Mouse (Mus musculus) brain, embryonic 14.5 days (tissue): ENCODE data around the gene Itga1. TPM values are rescaled to one million over a fixed set of nuclear protein-coding genes. Genes with fewer than 3 reads are reported as not detected.

Source experiments
- DNase-seq: peaks from one replicate; pipeline ENCODE4 v3.0.0-alpha.2; 2011; ENCODE audit warnings: low read depth
- CTCF ChIP-seq: fragments of 200-500 bp; IDR thresholded peaks from 2 replicates; pipeline ENCODE4 v1.5.1; 2012; ENCODE audit warnings: inconsistent platforms, mild to moderate bottlenecking, moderate library complexity, borderline replicate concordance; ENCODE audit not compliant: insufficient read depth, insufficient read length; ENCODE audit errors: extremely low read depth
- POLR2A ChIP-seq: fragments of 200-500 bp; IDR thresholded peaks from 2 replicates; pipeline ENCODE4 v1.6.1; 2012; ENCODE audit warnings: mild to moderate bottlenecking, inconsistent platforms, borderline replicate concordance; ENCODE audit not compliant: poor library complexity, insufficient read depth, insufficient read length, severe bottlenecking; ENCODE audit errors: extremely low read depth
- polyA plus RNA-seq: library from polyadenylated mRNA; depleted of rRNA; stranded (reverse); fragments of >200 nt; gene quantifications from 2 replicates; pipeline ENCODE4 v1.2.3, GENCODE M21; 2012

Gene Itga1
- polyA plus RNA-seq, 1 experiment = 3.8 TPM

DNA sequence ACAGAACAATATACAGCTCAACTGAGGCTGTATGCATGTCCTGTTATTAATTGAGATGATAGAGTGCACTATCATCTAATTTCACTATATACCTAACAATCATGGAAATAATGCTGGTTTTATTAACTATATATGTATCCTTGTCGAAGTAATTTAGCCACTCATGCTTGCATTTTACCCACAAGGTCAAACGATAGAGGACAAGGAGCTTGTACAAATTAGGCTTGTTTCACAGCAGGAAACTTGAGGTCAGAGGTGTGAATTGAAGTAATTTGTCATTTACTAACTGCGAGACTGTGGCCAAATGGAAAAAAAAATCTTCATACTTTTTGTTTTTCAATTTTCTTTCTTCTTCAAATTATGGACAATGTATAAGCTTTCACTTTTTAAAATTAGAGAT lies 3.5 kb downstream of the Itga1 start:
- TF ChIP-seq POLR2A (no peak), CTCF (no peak)
- DNase-seq = no peak

DNA sequence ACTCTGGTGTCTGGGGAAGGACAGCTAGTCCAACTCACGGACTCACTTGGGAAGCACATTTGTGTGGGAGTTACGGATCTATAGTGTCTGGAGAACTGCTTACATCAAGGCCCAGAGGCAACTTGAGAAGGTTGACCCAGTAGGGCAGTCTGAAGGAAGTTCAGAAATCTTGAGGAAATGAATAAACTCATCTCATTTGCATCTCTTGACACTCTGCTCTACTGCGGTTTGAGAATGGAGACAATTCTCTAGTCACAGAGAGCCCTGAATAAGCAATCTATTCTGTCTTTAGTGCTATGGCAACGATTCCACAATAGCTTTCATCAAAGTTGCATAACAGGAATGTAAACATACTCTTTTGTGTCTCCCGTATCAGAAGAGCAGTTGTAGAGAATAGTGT lies 4.8 kb downstream of the Itga1 start:
- DNase-seq = no peak
- TF ChIP-seq POLR2A = no peak
- TF ChIP-seq CTCF = no peak

DNA sequence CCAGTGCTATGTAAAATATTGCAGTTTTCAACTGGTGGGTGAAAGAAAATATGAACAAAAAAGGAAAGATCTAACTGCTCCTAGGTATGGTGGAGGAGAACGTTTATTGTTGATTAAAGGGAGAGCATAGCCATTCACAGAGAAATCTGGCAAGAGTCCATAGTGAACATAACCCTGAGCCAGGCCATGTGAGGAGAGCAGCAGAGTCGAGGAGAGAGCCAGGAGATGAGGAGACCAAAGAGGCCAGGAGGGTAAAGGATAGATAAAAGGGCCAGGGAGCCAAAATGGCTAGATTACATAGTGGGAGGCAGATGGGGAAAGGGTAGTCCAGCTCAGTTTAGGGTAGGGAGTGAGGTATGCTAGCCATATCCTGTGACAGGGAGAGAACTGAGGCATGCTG lies 5.5 kb downstream of the Itga1 start:
- TF ChIP-seq POLR2A = no peak
- no peak for TF ChIP-seq CTCF

DNA sequence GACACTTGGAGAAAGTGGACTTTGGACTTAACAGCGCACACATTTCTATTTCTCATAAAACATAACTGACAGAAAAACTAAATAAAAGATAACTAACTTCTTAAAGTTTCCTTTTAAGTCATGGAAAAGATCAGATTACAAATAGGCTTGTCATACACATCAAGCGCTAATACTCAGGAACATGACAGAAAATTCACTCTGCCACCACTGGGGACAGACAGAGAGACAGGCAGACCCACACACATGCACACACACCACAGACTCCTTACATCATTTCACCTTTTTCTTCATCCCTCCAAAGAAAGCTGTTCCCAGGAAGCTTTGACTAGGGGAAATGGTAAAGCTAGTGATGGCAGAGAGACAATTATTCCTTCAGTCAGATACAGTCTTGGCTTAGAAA lies 6.4 kb downstream of the Itga1 start:
- no peak for TF ChIP-seq CTCF
- no peak for TF ChIP-seq POLR2A
- no peak for DNase-seq

More for the DNA sequence above, 5.5 kb downstream of the Itga1 start:
- no peak for DNase-seq

DNA sequence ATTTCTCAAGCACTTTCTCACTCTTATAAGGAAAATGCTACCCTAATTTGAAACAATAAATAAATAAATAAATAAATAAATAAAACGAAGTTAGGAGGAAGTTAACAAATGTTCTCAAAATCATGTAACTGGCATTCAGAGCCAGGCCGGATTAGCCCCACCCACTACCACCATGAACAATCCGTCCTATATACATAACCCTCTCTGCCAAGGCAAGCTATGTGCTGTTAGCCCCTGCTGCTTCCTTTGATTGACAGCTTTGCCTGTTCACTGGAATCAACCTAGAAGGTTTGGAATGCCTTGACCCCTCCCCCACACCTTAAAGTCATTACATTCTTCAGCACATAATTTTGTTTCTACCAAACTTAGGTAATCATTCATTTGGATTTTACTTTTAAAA lies 10.3 kb downstream of the Itga1 start:
- no peak for TF ChIP-seq POLR2A
- no peak for TF ChIP-seq CTCF

DNA sequence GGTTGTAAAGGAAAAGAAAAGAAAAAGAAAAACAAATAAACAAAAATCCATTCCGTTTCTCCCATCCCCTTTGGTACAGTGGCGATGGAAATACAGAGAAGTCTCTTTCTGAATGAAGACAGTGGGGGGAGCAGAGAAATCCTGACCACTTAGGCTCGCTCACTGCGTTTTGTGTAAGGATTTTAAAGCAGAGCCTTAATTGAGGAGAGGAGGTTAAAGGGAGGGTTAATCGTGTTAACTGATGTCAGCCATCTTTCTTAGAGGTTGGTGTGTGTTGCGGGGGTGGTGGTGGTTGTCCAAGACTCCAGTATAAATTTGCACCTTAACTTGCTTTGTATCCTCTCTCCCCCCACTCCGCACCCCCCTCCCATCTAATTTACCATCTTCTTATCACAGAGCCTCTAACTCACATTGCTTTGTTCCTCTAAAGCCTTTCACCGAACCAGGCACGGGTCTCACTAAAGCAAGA lies 10.8 kb downstream of the Itga1 start:
- DNase-seq = no peak
- TF ChIP-seq POLR2A (no peak), CTCF (no peak)

More for the DNA sequence above, 10.3 kb downstream of the Itga1 start:
- DNase-seq = no peak

DNA sequence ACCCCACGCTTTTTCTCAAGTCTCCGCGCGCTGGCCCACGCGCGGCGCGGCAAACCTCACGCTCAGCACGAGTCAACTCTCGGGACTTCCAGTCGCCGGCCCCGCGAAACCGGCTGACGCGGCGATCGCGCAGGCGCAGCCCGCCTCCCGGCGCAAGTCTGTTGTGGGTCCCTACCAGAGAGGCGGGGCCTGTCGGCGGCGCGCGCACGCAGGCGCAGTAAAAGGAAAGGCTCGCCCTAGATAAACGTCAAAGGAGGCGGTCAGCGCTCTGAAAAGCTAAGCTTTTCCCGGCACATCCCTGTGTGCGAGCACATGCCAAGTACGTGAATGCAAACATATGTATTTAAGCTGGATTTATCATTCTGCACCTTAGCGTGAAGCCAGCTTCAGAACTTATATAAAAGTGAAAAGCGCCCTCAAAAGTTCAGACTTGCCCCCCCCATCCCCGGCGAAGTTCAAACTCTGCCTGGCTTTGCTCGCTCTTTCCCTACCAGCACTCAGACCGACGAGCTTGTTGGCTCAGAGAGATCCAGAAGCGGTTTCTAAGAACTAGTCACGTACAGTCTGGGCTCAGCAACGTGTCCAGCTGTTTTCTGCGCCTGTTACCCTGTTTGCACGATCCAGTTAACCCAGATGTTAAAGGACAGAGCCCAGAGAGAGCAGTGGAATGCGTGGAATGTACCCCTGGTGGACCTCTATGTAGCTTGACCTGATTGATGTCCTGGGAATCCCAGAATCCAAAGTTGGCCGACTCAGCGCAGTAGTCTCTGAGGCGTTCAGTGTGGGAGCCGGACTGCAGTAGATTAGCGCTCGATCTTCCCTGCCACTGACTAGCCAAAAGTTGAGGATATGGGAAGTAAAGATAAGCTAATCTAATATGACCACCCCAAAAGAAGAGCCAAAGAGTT lies 11.4 kb downstream of the Itga1 start, which contains the start of gene Pelo:
Gene Pelo, minus strand, starts transcription at position 118 of the 908 bp plus-strand sequence.
- DNase-seq = peak; percentile 97
- TF ChIP-seq CTCF (no peak), POLR2A (peak; percentile 89)

DNA sequence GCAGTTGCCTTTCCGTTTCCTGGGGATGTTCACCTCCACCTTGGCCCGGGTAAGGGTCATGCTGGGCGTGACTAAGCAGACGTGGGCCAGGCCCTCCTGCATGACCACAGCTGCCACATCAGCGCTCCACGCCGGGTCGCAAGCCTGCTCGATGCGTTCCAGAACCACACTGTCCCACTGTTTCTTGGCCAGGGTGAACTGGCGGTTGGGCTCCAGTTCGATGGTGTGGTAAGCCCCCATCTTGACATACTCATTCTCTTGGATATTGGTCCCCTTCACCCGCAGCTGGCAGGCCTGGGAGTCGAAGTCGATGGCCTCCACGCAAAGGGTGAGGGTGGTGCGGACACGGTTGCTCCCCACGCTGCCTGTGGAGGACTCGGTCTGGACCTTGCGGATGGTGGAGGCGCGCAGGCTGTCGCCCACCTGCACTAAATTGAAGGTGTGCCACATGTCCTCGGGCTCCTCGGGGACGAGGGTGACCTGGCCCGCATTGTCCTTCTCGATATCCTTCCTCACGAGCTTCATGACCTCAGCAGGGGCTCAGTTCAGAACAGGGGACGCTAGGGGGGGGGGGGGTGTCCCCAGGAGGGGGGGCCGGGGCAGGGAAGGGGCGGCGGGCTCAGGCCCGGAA lies 12.3 kb downstream of the Itga1 start:
- TF ChIP-seq POLR2A = no peak
- peak; percentile 43 for DNase-seq

DNA sequence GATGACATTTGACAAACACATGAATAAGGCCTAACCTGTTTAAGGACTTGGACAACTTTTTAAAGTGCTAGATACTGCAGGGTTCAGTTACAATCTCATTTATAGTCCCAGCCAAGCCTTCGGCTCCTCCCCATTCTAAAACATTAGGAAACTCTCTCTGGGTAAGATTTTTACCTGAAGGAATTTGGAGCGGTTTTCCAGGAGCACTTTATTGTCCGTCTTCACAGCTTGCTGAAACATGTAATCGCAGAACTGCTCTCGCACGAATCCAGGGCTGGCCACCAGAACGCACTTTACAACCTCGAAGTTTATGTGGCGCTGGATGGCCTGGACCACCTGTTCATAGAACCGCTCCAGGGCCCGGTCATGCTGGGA lies 12.8 kb downstream of the Itga1 start:
- TF ChIP-seq CTCF (no peak), POLR2A (no peak)
- no peak for DNase-seq

DNA sequence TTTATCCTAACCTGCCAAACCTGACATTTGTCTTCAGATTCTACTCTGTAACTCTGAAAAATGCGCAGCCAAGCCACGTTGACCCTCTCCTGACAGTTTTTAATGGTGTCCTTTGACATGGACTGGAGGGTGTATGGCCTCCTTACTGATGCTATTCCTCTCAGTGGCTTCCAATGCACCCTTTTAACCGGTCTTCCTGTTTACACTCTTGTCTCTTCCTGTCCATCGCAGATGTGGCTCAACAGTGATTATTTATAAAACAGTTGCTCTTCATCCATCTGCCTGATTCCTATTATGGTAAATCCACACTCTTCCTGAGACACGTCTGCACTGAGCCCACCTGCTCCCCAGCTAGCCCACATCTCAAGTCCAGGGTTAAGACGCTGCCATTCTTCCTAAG lies 15.8 kb downstream of the Itga1 start:
- TF ChIP-seq POLR2A = no peak
- TF ChIP-seq CTCF = no peak
- no peak for DNase-seq

DNA sequence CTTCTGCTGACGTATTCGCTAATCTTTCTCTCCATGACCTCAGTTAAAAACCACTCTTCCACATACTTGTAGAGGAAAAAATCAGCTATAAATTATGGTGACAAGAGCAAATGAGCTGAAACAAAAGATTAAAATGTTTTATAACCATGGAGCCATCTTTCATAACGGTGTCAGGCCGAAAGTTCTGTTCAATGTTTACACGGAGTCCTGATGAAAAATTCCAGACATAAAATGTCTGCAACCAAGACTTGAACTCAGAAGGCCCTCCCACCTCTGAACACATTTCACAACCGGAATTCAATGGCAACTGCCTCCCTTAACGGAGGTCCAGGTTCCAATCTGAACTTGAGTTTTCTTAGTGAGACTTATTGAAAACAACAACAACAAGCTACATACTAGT lies 19.4 kb downstream of the Itga1 start:
- DNase-seq = no peak
- TF ChIP-seq CTCF (no peak), POLR2A (no peak)

DNA sequence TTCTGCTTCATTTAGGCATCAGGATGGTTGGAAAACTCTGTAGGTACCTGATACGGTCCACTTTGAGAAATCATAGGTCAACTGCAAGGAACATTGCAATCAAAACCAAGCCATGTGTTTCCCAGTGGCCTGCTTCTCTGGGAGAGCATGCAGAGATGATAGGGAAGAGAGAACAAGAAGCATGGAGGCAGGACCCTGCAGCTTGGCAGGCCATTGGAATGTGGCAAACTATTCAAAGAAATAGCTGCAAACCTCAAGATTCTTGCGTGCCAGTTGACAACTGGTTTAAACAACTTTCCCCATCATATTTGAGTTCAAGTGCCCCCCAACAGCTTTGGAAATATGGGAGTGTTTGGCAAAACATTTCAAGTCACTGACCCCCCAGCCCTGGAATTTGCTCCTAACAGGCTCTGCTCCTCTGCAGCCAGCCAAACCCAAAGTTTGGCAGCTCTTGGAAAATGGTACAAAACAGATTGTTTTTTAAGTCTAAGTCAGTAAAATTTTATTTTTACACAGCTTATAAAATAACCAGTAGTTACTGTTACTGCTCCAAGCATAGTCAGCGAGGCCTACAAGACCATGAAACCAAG lies 21.7 kb downstream of the Itga1 start:
- DNase-seq = no peak
- TF ChIP-seq CTCF (no peak), POLR2A (no peak)
